Mouse (Mus musculus): ENCODE measurements around the gene 9530002B09Rik. TPM values are rescaled to one million over a fixed set of nuclear protein-coding genes. Genes with fewer than 3 reads are reported as not detected.

Gene 9530002B09Rik
- total RNA-seq (2017), result not detected in 2 replicates

- ATAC-seq (replicated peaks in 1 of 2; ENCODE audit: insufficient read depth in 1 of 2, low FRiP score in 2 of 2, low TSS enrichment in 1 of 2, low read depth in 1 of 2, poor library complexity in 2 of 2, severe bottlenecking in 2 of 2), result no peak
Measured at GRCm38 (mm10) chr4:122688975-122689374, at the start of gene 9530002B09Rik. Gene 9530002B09Rik, plus strand, starts transcription at chr4:122689275.

Other genes with a start within 250 kb of the 9530002B09Rik start
- gene Ppt1, start 147.0 kb downstream of the 9530002B09Rik start, total RNA-seq (2017), result 73.6 and 84.3 TPM in 2 replicates
- gene Cap1, start 196.8 kb downstream of the 9530002B09Rik start, total RNA-seq (2017), result 146 and 178 TPM in 2 replicates

Data from hematopoietic stem cell, adult 5-6 weeks (primary cell).